Mouse (Mus musculus): ENCODE data around the gene R3hcc1l. TPM values are rescaled to one million over a fixed set of nuclear protein-coding genes. Genes with fewer than 3 reads are reported as not detected.

R3hcc1l gene
- polyA plus RNA-seq, 1 experiment from 2014 or later = 14.3 TPM

GRCm38 (mm10) chr19:42562981-42563380 is 44.4 kb downstream of the R3hcc1l start:
- H3K9ac ChIP-seq (replicated peaks; ENCODE audit: low read depth) = no peak overlapping the region
- H3K36me3 ChIP-seq (ENCODE audit: insufficient read depth, low read length) = no peaks in the 10 kb centered on the region
- DNase-seq (ENCODE audit: low spot score) (no peak), ATAC-seq (no peak)
- TF ChIP-seq CTCF (IDR thresholded peaks at IDR 0.05) (no peak), EP300 (IDR thresholded peaks at IDR 0.05) (no peak)
- H3K4me3 ChIP-seq (ENCODE audit: low read depth, low read length) = no peak overlapping the region
- 98% methylated on average over 3 of the region's 3 CpGs for WGBS
- no peak overlapping the region for H3K4me2 ChIP-seq (replicated peaks; ENCODE audit: low read depth, low read length)
- no peaks in the 10 kb centered on the region for H3K9me3 ChIP-seq (ENCODE audit: low read length)
- H3K4me1 ChIP-seq (ENCODE audit: insufficient read depth, low read depth, low read length) = no peaks in the 10 kb centered on the region
- H3K27me3 ChIP-seq (replicated peaks; ENCODE audit: insufficient read depth, low read length) = no peaks in the 10 kb centered on the region
- no peak overlapping the region for H3K27ac ChIP-seq (ENCODE audit: low read length)

- Histone ChIP-seq H3K4me3 (ENCODE audit: low read depth, low read length) (no peak overlapping the region), H3K4me2 (replicated peaks; ENCODE audit: low read depth, low read length) (no peak overlapping the region), H3K27me3 (replicated peaks; ENCODE audit: insufficient read depth, low read length) (no peaks in the 10 kb centered on the region), H3K36me3 (ENCODE audit: insufficient read depth, low read length) (no peaks in the 10 kb centered on the region), H3K9me3 (ENCODE audit: low read length) (no peaks in the 10 kb centered on the region), H3K27ac (ENCODE audit: low read length) (no peak overlapping the region), H3K4me1 (ENCODE audit: insufficient read depth, low read depth, low read length) (no peaks in the 10 kb centered on the region), H3K9ac (replicated peaks; ENCODE audit: low read depth) (no peak overlapping the region)
- ATAC-seq (no peak), DNase-seq (ENCODE audit: low spot score) (no peak)
- TF ChIP-seq EP300 (IDR thresholded peaks at IDR 0.05) (no peak), CTCF (IDR thresholded peaks at IDR 0.05) (no peak)
- WGBS = 79% methylated on average over 3 of the region's 3 CpGs
Measured at GRCm38 (mm10) chr19:42563726-42564270, 45.2 kb downstream of the R3hcc1l start.

- Histone ChIP-seq H3K4me1 (ENCODE audit: insufficient read depth, low read depth, low read length) (no peaks in the 10 kb centered on the region), H3K27me3 (replicated peaks; ENCODE audit: insufficient read depth, low read length) (no peaks in the 10 kb centered on the region), H3K36me3 (ENCODE audit: insufficient read depth, low read length) (no peaks in the 10 kb centered on the region), H3K27ac (ENCODE audit: low read length) (peak overlapping the region; percentile 38; the same call in 1 of the 2 replicates), H3K9ac (replicated peaks; ENCODE audit: low read depth) (no peak overlapping the region), H3K4me2 (replicated peaks; ENCODE audit: low read depth, low read length) (no peak overlapping the region), H3K4me3 (ENCODE audit: low read depth, low read length) (no peak overlapping the region), H3K9me3 (ENCODE audit: low read length) (no peaks in the 10 kb centered on the region)
- DNase-seq (ENCODE audit: low spot score) (peak; percentile 85), ATAC-seq (peak; percentile 91)
- TF ChIP-seq EP300 (IDR thresholded peaks at IDR 0.05) (peak; percentile 65), CTCF (IDR thresholded peaks at IDR 0.05) (no peak)
- WGBS = 68% methylated on average over 4 of the region's 4 CpGs
Measured at GRCm38 (mm10) chr19:42566283-42567019, 47.9 kb downstream of the R3hcc1l start.

GRCm38 (mm10) chr19:42567020-42567419 is 48.5 kb downstream of the R3hcc1l start:
- DNase-seq (ENCODE audit: low spot score) (peak; percentile 40), ATAC-seq (peak; percentile 53)
- Histone ChIP-seq H3K36me3 (ENCODE audit: insufficient read depth, low read length) (no peaks in the 10 kb centered on the region), H3K27ac (ENCODE audit: low read length) (no peak overlapping the region), H3K4me2 (replicated peaks; ENCODE audit: low read depth, low read length) (no peak overlapping the region), H3K4me1 (ENCODE audit: insufficient read depth, low read depth, low read length) (no peaks in the 10 kb centered on the region), H3K4me3 (ENCODE audit: low read depth, low read length) (no peak overlapping the region), H3K9me3 (ENCODE audit: low read length) (no peaks in the 10 kb centered on the region), H3K27me3 (replicated peaks; ENCODE audit: insufficient read depth, low read length) (no peaks in the 10 kb centered on the region), H3K9ac (replicated peaks; ENCODE audit: low read depth) (no peak overlapping the region)
- TF ChIP-seq CTCF (IDR thresholded peaks at IDR 0.05) = no peak
- TF ChIP-seq EP300 (IDR thresholded peaks at IDR 0.05) = no peak

- TF ChIP-seq CTCF (IDR thresholded peaks at IDR 0.05) (no peak), EP300 (IDR thresholded peaks at IDR 0.05) (no peak)
- 62% methylated on average over 2 of the region's 2 CpGs for WGBS
Measured at GRCm38 (mm10) chr19:42569076-42569475, 50.5 kb downstream of the R3hcc1l start.

GRCm38 (mm10) chr19:42571291-42571690 is 52.7 kb downstream of the R3hcc1l start:
- Histone ChIP-seq H3K9me3 (ENCODE audit: low read length) (no peaks in the 10 kb centered on the region), H3K9ac (replicated peaks; ENCODE audit: low read depth) (no peak overlapping the region), H3K4me1 (ENCODE audit: insufficient read depth, low read depth, low read length) (no peaks in the 10 kb centered on the region), H3K36me3 (ENCODE audit: insufficient read depth, low read length) (no peaks in the 10 kb centered on the region), H3K27ac (ENCODE audit: low read length) (no peak overlapping the region), H3K27me3 (replicated peaks; ENCODE audit: insufficient read depth, low read length) (no peaks in the 10 kb centered on the region), H3K4me2 (replicated peaks; ENCODE audit: low read depth, low read length) (no peak overlapping the region), H3K4me3 (ENCODE audit: low read depth, low read length) (no peak overlapping the region)
- TF ChIP-seq EP300 (IDR thresholded peaks at IDR 0.05) (no peak), CTCF (IDR thresholded peaks at IDR 0.05) (no peak)
- WGBS = 85% methylated on average over 4 of the region's 4 CpGs
- DNase-seq (ENCODE audit: low spot score) = no peak
- ATAC-seq = no peak

More at GRCm38 (mm10) chr19:42569076-42569475, 50.5 kb downstream of the R3hcc1l start:
- Histone ChIP-seq H3K9ac (replicated peaks; ENCODE audit: low read depth) (no peak overlapping the region), H3K27me3 (replicated peaks; ENCODE audit: insufficient read depth, low read length) (no peaks in the 10 kb centered on the region), H3K27ac (ENCODE audit: low read length) (no peak overlapping the region), H3K36me3 (ENCODE audit: insufficient read depth, low read length) (no peaks in the 10 kb centered on the region), H3K4me2 (replicated peaks; ENCODE audit: low read depth, low read length) (no peak overlapping the region), H3K4me3 (ENCODE audit: low read depth, low read length) (no peak overlapping the region), H3K4me1 (ENCODE audit: insufficient read depth, low read depth, low read length) (no peaks in the 10 kb centered on the region), H3K9me3 (ENCODE audit: low read length) (no peaks in the 10 kb centered on the region)
- DNase-seq (ENCODE audit: low spot score) (peak; percentile 22), ATAC-seq (no peak)
